Mouse (Mus musculus): ENCODE data around the gene Retn. TPM values are rescaled to one million over a fixed set of nuclear protein-coding genes. Genes with fewer than 3 reads are reported as not detected.

The Retn gene
- polyA plus RNA-seq, 2 experiments from 2014 or later, result not detected

Other genes starting within 250 kb of the Retn start
- 10 to 100 TPM; 18.2 to 22.7 TPM for gene Pex11g, start 188.1 kb upstream of the Retn start, polyA plus RNA-seq (2017; shearing (Covaris generic))
- gene Tex45, start 184.9 kb upstream of the Retn start, polyA plus RNA-seq (2017; shearing (Covaris generic)), result not detected
- gene Zfp358, start 162.6 kb upstream of the Retn start, polyA plus RNA-seq (2017; shearing (Covaris generic)), result 1 to 10 TPM; 1.0 to 1.6 TPM
- 10 to 100 TPM; 16.1 to 18.6 TPM for gene Mcoln1, start 155.3 kb upstream of the Retn start, polyA plus RNA-seq (2017; shearing (Covaris generic))
- 10 to 100 TPM; 26.1 to 43.7 TPM for gene Pnpla6, start 140.4 kb upstream of the Retn start, polyA plus RNA-seq (2017; shearing (Covaris generic))
- 1 to 10 TPM in 1 of 2 experiments, not detected in 1; 1.4 TPM for gene C330021F23Rik, start 87.8 kb upstream of the Retn start, polyA plus RNA-seq (2017; shearing (Covaris generic))
- gene Camsap3, start 68.5 kb upstream of the Retn start, polyA plus RNA-seq (2017; shearing (Covaris generic)), result not detected
- gene Xab2, start 34.5 kb upstream of the Retn start, polyA plus RNA-seq (2017; shearing (Covaris generic)), result 100 to 1,000 TPM in 1 of 2 experiments, 10 to 100 TPM in 1; 87.5 to 131 TPM
- 100 to 1,000 TPM in 1 of 2 experiments, 10 to 100 TPM in 1; 84.8 to 145 TPM for gene Pet100, start 34.2 kb upstream of the Retn start, polyA plus RNA-seq (2017; shearing (Covaris generic))
- not detected for gene Pcp2, start 30.2 kb upstream of the Retn start, polyA plus RNA-seq (2017; shearing (Covaris generic))
- 100 to 1,000 TPM; 190 to 257 TPM for gene Stxbp2, start 24.8 kb upstream of the Retn start, polyA plus RNA-seq (2017; shearing (Covaris generic))
- gene Mcemp1, start 10.0 kb downstream of the Retn start, polyA plus RNA-seq (2017; shearing (Covaris generic)), result not detected
- not detected for gene Fcor, start 16.6 kb downstream of the Retn start, polyA plus RNA-seq (2017; shearing (Covaris generic))
- 10 to 100 TPM; 20.3 to 32.6 TPM for gene Trappc5, start 20.5 kb downstream of the Retn start, polyA plus RNA-seq (2017; shearing (Covaris generic))
- gene Fcer2a, start 38.4 kb downstream of the Retn start, polyA plus RNA-seq (2017; shearing (Covaris generic)), result 10 to 100 TPM in 1 of 2 experiments, under 1 TPM in 1; 0.38 to 12.4 TPM
- gene Clec4g, start 64.9 kb downstream of the Retn start, polyA plus RNA-seq (2017; shearing (Covaris generic)), result not detected
- gene Cd209a, start 93.2 kb downstream of the Retn start, polyA plus RNA-seq (2017; shearing (Covaris generic)), result not detected
- not detected for gene Cd209e, start 198.5 kb downstream of the Retn start, polyA plus RNA-seq (2017; shearing (Covaris generic))
- gene Cd209d, start 222.8 kb downstream of the Retn start, polyA plus RNA-seq (2017; shearing (Covaris generic)), result not detected